Mouse (Mus musculus): Measurements from ENCODE around the gene Gimap4.

Gimap4 gene

DNA sequence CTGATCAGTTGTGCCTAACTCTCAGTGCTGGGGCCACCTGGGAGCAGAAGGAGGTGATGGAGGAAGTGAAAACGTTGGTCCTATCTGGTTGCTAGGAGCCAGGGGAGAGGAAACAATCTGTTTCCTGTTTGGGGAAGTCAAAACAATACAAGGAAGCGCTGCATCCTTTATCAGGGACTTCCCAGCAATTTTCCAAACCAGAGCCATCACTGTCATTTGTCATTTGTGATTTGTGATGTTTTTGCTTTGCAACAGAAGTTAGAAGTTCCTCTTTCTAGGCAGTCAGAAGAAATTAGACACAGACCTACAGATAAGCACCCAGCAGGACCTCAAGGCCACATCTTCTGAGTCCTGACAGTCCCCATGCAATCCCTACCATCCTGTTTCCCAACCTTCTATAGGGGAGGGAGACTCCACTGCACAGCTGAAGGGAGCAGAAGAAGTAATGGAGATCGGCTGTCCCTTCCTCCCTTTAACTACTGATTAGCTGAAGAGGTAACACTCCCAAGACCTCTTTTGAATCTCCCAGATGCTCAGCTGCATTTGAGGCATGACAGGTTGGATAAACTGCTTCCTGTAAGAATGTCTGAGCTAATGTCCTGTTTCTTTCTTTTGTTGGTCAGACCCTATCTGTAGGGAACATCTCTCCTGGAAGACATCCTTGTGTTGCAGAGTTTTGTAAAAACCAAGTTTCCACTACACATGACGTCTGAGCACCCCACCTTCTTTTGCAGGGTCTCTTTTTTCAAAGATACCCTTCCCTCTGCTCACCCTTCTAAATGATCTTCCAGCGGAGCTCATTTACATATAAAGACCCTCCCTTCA is 16.1 kb downstream of the Gimap4 start:
- no peak for DNase-seq (ENCODE audit: low spot score)

DNA sequence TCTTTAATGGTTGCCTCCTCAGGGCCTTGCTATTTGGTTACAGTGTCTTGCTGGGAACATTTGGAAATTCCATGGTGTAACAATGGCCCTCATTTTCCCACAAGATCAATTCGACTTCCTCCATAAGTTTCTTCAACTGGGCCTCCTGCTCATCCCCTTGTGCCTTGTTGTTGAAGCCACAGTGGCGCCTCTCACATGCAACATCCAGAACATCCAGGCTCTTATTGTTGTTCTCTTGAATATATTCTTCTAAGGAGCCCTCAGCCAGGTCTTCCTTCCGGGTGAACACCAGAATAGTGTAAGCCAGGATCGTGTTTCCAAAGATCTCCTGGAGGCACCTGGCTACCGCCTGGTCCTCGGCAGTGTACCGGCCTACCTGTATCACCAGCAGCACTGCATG is 17.8 kb downstream of the Gimap4 start:
- no peak for DNase-seq (ENCODE audit: low spot score)

DNA sequence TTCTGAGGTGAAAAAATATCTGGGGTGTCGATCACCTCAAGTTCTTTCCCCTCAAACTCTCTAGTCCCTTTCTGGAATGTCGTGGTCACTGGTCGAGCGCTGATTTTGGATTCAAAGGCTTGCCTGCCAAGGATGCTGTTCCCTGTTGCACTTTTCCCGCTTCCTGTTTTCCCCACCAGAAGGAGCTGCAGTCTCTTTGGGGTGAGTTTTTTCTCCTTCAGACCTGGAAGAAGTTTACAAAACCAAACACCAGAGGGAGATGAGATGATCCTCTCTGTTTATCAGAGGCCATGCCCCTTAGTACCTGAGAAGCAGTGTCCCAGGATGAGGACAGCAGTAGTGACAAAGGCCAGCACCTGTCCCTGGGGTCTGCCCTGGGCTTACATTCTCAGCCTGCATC is 18.3 kb downstream of the Gimap4 start:
- DNase-seq (ENCODE audit: low spot score): no peak

- DNase-seq (ENCODE audit: low spot score): no peak
Observed at GRCm38 (mm10) chr6:48704146-48704545, 19.8 kb downstream of the Gimap4 start.

DNA sequence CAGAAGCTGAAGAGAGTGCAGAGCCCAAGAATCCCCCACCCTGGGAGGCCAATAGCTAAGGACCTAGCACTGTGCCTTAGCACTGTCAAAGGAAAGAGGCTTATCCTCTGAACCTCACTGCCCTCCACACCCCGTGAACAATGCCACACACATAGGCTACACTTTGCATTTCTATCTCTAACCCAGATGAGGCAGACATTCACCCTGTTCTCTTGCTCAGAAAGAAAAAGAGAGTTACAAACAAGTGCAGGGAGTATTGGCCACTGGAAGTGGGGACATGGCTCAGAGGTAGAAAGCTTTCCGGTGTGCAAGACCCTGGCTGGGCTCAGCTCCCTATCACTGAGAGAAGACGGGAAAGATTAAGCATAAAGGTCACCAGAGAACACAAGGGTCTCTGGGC is 21.8 kb downstream of the Gimap4 start:
- no peak for DNase-seq (ENCODE audit: low spot score)

DNA sequence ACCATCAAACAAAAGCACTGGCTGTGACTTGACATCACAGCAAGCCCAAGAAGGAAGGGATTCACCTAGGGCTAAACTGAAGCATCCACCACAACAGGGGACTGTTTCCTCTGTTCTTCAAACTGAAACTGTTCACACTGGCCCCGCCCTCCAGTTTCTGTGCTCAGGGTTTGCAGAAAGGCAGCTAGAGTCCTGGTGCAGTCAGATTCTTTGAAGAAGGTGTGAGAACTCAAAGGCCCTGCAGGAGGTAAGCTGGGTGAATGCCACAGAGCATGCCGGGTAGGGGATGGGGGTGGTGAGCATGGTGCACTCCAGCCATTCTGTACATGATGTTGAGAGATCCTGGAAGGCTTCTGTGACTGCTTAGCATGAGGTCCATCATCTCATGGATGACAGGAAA is 34.1 kb downstream of the Gimap4 start, which contains the start of the genes Gm28053 and Gimap7:
Gene Gm28053 (plus strand): TSS at position 153 of the 400 bp plus-strand sequence.
Gene Gimap7 (plus strand): TSS at position 167 of the 400 bp plus-strand sequence.
- DNase-seq (ENCODE audit: low spot score): no peak

- DNase-seq (ENCODE audit: low spot score): no peak
Observed at GRCm38 (mm10) chr6:48720326-48720725, 36.0 kb downstream of the Gimap4 start.

GRCm38 (mm10) chr6:48723468-48723867 is 39.1 kb downstream of the Gimap4 start:
- no peak for DNase-seq (ENCODE audit: low spot score)

DNA sequence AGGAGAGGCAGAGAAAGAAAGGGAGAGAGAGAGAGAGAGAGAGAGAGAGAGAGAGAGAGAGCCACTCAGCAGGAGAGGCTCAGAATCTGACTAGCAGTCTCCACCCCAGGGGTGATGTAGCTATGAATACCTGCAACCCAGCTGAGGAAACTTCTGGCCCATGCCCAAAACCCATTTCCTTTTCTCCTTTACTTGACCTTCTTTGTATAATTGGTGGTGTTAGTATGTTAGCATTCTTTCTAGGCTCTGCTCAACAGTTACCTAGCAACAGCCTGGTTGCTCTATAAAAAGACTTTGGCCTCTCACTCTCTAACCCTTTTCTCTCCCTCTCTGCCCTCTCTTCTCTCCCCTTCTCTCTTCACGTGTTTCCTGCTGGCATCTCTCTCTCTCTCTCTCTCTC is 41.1 kb downstream of the Gimap4 start:
- DNase-seq (ENCODE audit: low spot score): no peak

DNA sequence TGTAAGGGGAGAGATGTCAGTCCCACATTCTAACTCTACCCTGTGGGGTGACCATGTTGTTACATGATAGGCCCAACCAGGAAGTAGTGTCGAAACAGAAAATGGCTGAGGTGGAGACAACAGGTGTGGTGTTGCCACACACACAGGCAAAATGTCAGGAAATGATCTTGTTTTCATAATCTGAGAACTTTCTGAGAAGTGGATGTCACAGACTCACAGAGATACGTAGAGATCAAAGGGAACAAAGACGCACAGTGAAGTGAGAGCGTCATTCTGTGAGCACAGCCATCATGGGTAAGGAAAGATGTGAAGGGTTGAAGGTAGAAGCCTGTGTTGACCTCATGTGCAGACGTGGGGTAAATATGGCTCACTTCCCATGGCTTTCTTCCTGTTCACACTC is 43.4 kb downstream of the Gimap4 start:
- no peak for DNase-seq (ENCODE audit: low spot score)

DNA sequence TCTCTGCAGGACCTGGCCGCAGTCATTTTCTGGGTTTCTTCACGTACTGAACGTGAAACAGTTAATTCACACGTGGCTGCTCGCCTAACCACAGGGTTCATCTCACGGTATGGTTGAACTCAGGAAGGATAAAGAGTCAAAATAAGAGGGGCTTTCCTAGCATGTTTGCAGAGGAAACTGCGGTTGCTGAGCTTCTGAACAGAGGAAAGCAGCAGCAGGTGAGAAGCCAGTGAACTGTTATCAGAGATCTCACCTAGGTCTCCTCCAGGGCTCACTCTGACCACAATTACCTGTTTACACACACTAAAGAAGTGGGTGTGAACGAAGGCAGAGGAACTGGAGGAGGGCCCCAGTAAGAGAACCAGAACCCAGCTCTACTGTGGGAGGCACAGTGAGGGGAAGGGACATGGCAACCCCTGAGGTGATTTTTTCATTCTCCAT is 48.5 kb downstream of the Gimap4 start:
- DNase-seq (ENCODE audit: low spot score): no peak

- no peak for DNase-seq (ENCODE audit: low spot score)
Observed at GRCm38 (mm10) chr6:48733660-48734059, 49.3 kb downstream of the Gimap4 start.

DNA sequence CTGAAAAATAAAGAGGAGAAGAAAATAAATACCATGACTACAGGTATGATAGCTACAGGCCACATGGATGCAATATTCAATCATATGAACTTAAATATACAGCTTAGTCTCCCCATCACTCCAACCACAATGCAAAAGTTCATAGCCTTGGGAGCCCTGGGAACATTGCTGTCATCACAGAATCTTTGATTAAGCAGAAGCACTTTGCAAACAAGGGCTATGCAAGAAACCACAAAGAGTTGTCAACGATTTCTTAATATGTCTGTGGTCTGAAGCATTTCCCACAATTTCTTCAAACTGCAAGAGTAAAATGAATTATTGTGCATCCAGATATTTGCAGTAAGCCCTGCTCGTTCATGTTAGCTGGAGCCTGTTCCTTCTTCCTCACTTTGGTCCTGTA is 52.7 kb downstream of the Gimap4 start:
- no peak for DNase-seq (ENCODE audit: low spot score)

GRCm38 (mm10) chr6:48737688-48738087 is 53.3 kb downstream of the Gimap4 start:
- no peak for DNase-seq (ENCODE audit: low spot score)

GRCm38 (mm10) chr6:48738961-48739779 is 54.8 kb downstream of the Gimap4 start, which contains the start of gene Gimap1:
Gene Gimap1 (plus strand): TSS chr6:48739054.
- DNase-seq (ENCODE audit: low spot score): no peak

GRCm38 (mm10) chr6:48739780-48740055 is 55.4 kb downstream of the Gimap4 start:
- DNase-seq (ENCODE audit: low spot score): no peak

GRCm38 (mm10) chr6:48740501-48741169 is 56.3 kb downstream of the Gimap4 start:
- DNase-seq (ENCODE audit: low spot score): no peak

GRCm38 (mm10) chr6:48741273-48741672 is 56.9 kb downstream of the Gimap4 start:
- DNase-seq (ENCODE audit: low spot score): no peak

Data from ovary, postnatal 36 days (tissue).